Mouse (Mus musculus) heart, adult 2 months (tissue): ENCODE data around the gene Cct8l1.

Source experiments
- CTCF ChIP-seq: fragments of 200-600 bp; IDR thresholded peaks from 2 replicates; pipeline ENCODE4 v1.8.1; 2022; ENCODE audit warnings: antibody characterized with exemption, mild to moderate bottlenecking, moderate library complexity
- EP300 ChIP-seq: fragments of 200-500 bp; IDR thresholded peaks from 2 replicates; pipeline ENCODE4 v1.6.1; 2011; ENCODE audit warnings: low read depth, low read length, control low read depth; ENCODE audit not compliant: insufficient read depth
- POLR2A ChIP-seq: fragments of 200-500 bp; IDR thresholded peaks from 2 replicates; pipeline ENCODE4 v1.6.1; 2011; ENCODE audit warnings: mild to moderate bottlenecking, low read depth, low read length, control low read depth; ENCODE audit not compliant: insufficient read depth

- TF ChIP-seq POLR2A (no peak), CTCF (no peak), EP300 (no peak)
Observed at GRCm38 (mm10) chr5:25550912-25551311, 35.0 kb downstream of the Cct8l1 start.
